Mouse (Mus musculus): ENCODE results near the gene Gm9733. TPM values are rescaled to one million over a fixed set of nuclear protein-coding genes. Genes with fewer than 3 reads are reported as not detected.
"Not testable (repeated sequence)": the region's sequence is repeated elsewhere in the genome, so short reads cannot be mapped to it uniquely, and the experiment has no call there.

Gm9733 gene
- 0.67 and 0.77 TPM in 2 replicates for polyA plus RNA-seq (2015; fragmentation: Nextera tagmentation; extraction: Ambion mirVana)

- no peak within 1 kb of the TSS for H3K4me3 ChIP-seq (replicated peaks; ENCODE audit: low read length)
- no peaks in the 10 kb centered on the region for H3K36me3 ChIP-seq (ENCODE audit: control insufficient read depth, insufficient read depth, low read length)
- no peaks in the 10 kb centered on the region for H3K27me3 ChIP-seq (ENCODE audit: control insufficient read depth, insufficient read depth, low read length)
- H3K9ac ChIP-seq (ENCODE audit: low read length) = no peak within 1 kb of the TSS
- ATAC-seq (ENCODE audit: insufficient read depth, low FRiP score) = no peak
- no peak within 1 kb of the TSS for H3K4me2 ChIP-seq (ENCODE audit: low read depth, low read length)
- H3K4me1 ChIP-seq (ENCODE audit: control insufficient read depth, insufficient read depth, low read length) = no peaks in the 10 kb centered on the region
- no peak within 1 kb of the TSS for H3K27ac ChIP-seq (ENCODE audit: low read length)
- H3K9me3 ChIP-seq (replicated peaks; ENCODE audit: control insufficient read depth, low read length) = no peaks in the 10 kb centered on the region
- WGBS = 81% methylated on average over 3 of the region's 3 CpGs
These were observed at the start of gene Gm9733 for GRCm38 (mm10) chr3:15332063-15332462. Gm9733 (minus strand) TSS chr3:15332302.

GRCm38 (mm10) chr3:15355690-15356089 lies 23.6 kb upstream of the Gm9733 start:
- H3K4me2 ChIP-seq (ENCODE audit: low read depth, low read length); ATAC-seq (ENCODE audit: insufficient read depth, low FRiP score); H3K27me3 ChIP-seq (ENCODE audit: control insufficient read depth, insufficient read depth, low read length); H3K4me3 ChIP-seq (replicated peaks; ENCODE audit: low read length); H3K4me1 ChIP-seq (ENCODE audit: control insufficient read depth, insufficient read depth, low read length); H3K36me3 ChIP-seq (ENCODE audit: control insufficient read depth, insufficient read depth, low read length); H3K9me3 ChIP-seq (replicated peaks; ENCODE audit: control insufficient read depth, low read length); H3K9ac ChIP-seq (ENCODE audit: low read length); H3K27ac ChIP-seq (ENCODE audit: low read length): not testable (repeated sequence)
- 79% methylated on average over 3 of the region's 3 CpGs for WGBS

GRCm38 (mm10) chr3:15350318-15350717 lies 18.2 kb upstream of the Gm9733 start:
- ATAC-seq (ENCODE audit: insufficient read depth, low FRiP score); H3K9ac ChIP-seq (ENCODE audit: low read length); H3K36me3 ChIP-seq (ENCODE audit: control insufficient read depth, insufficient read depth, low read length); H3K4me3 ChIP-seq (replicated peaks; ENCODE audit: low read length); H3K27me3 ChIP-seq (ENCODE audit: control insufficient read depth, insufficient read depth, low read length); H3K4me1 ChIP-seq (ENCODE audit: control insufficient read depth, insufficient read depth, low read length); H3K4me2 ChIP-seq (ENCODE audit: low read depth, low read length); H3K27ac ChIP-seq (ENCODE audit: low read length); H3K9me3 ChIP-seq (replicated peaks; ENCODE audit: control insufficient read depth, low read length): not testable (repeated sequence)
- 87% methylated on average over 1 of the region's 2 CpGs for WGBS

DNA sequence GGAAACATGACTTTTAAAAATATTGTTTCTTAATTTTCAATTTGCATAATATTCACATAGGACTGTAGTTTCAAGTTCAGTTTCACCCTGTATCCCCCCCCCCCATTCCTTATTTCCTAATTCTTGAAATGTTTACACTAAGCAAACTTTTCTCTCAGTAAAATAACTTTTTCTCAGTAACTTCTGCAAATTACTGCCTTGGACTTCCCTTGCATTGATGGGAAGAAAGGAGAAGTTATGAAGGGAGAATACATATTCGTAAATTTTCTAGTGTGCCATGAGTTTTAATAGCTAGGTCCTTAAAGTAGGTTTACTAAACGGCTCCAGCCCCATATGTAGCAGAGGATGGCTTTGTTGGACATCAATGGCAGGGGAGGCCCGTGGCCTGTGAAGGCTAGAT lies 13.5 kb upstream of the Gm9733 start:
- H3K4me2 ChIP-seq (ENCODE audit: low read depth, low read length); ATAC-seq (ENCODE audit: insufficient read depth, low FRiP score); H3K4me1 ChIP-seq (ENCODE audit: control insufficient read depth, insufficient read depth, low read length); H3K27me3 ChIP-seq (ENCODE audit: control insufficient read depth, insufficient read depth, low read length); H3K9ac ChIP-seq (ENCODE audit: low read length); H3K4me3 ChIP-seq (replicated peaks; ENCODE audit: low read length); H3K27ac ChIP-seq (ENCODE audit: low read length); H3K36me3 ChIP-seq (ENCODE audit: control insufficient read depth, insufficient read depth, low read length); H3K9me3 ChIP-seq (replicated peaks; ENCODE audit: control insufficient read depth, low read length): not testable (repeated sequence)
- WGBS = 54% methylated on average over 3 of the region's 3 CpGs

- H3K9ac ChIP-seq (ENCODE audit: low read length) = no peak overlapping the region
- no peaks in the 10 kb centered on the region for H3K36me3 ChIP-seq (ENCODE audit: control insufficient read depth, insufficient read depth, low read length)
- no peak overlapping the region for H3K27ac ChIP-seq (ENCODE audit: low read length)
- no peak overlapping the region for H3K4me2 ChIP-seq (ENCODE audit: low read depth, low read length)
- no peaks in the 10 kb centered on the region for H3K9me3 ChIP-seq (replicated peaks; ENCODE audit: control insufficient read depth, low read length)
- ATAC-seq (ENCODE audit: insufficient read depth, low FRiP score) = no peak
- 57% methylated on average over 1 of the region's 1 CpGs for WGBS
- no peaks in the 10 kb centered on the region for H3K27me3 ChIP-seq (ENCODE audit: control insufficient read depth, insufficient read depth, low read length)
- H3K4me3 ChIP-seq (replicated peaks; ENCODE audit: low read length) = no peak overlapping the region
- H3K4me1 ChIP-seq (ENCODE audit: control insufficient read depth, insufficient read depth, low read length) = no peaks in the 10 kb centered on the region
These were observed 8.2 kb upstream of the Gm9733 start for GRCm38 (mm10) chr3:15340287-15340686.

GRCm38 (mm10) chr3:15334182-15334581 lies 2.1 kb upstream of the Gm9733 start:
- no peak overlapping the region for H3K4me2 ChIP-seq (ENCODE audit: low read depth, low read length)
- H3K4me3 ChIP-seq (replicated peaks; ENCODE audit: low read length) = no peak overlapping the region
- H3K36me3 ChIP-seq (ENCODE audit: control insufficient read depth, insufficient read depth, low read length) = no peaks in the 10 kb centered on the region
- no peaks in the 10 kb centered on the region for H3K9me3 ChIP-seq (replicated peaks; ENCODE audit: control insufficient read depth, low read length)
- 67% methylated on average over 2 of the region's 2 CpGs for WGBS
- no peak overlapping the region for H3K27ac ChIP-seq (ENCODE audit: low read length)
- H3K4me1 ChIP-seq (ENCODE audit: control insufficient read depth, insufficient read depth, low read length) = no peaks in the 10 kb centered on the region
- 0 out of 2 replicates have a peak, but pooled peaks have one; percentile 13 for ATAC-seq (ENCODE audit: insufficient read depth, low FRiP score)
- no peak overlapping the region for H3K9ac ChIP-seq (ENCODE audit: low read length)
- no peaks in the 10 kb centered on the region for H3K27me3 ChIP-seq (ENCODE audit: control insufficient read depth, insufficient read depth, low read length)

- Histone ChIP-seq H3K36me3 (ENCODE audit: control insufficient read depth, insufficient read depth, low read length) (no peaks in the 10 kb centered on the region), H3K27me3 (ENCODE audit: control insufficient read depth, insufficient read depth, low read length) (no peaks in the 10 kb centered on the region), H3K4me3 (replicated peaks; ENCODE audit: low read length) (no peak overlapping the region), H3K9ac (ENCODE audit: low read length) (no peak overlapping the region), H3K4me1 (ENCODE audit: control insufficient read depth, insufficient read depth, low read length) (no peaks in the 10 kb centered on the region), H3K27ac (ENCODE audit: low read length) (no peak overlapping the region), H3K4me2 (ENCODE audit: low read depth, low read length) (no peak overlapping the region), H3K9me3 (replicated peaks; ENCODE audit: control insufficient read depth, low read length) (no peaks in the 10 kb centered on the region)
- WGBS = 68% methylated on average over 3 of the region's 3 CpGs
- no peak for ATAC-seq (ENCODE audit: insufficient read depth, low FRiP score)
These were observed 557 bp downstream of the Gm9733 start for GRCm38 (mm10) chr3:15331545-15331944.

- Histone ChIP-seq H3K9me3 (replicated peaks; ENCODE audit: control insufficient read depth, low read length) (no peaks in the 10 kb centered on the region), H3K4me2 (ENCODE audit: low read depth, low read length) (no peak overlapping the region), H3K9ac (ENCODE audit: low read length) (no peak overlapping the region), H3K27me3 (ENCODE audit: control insufficient read depth, insufficient read depth, low read length) (no peaks in the 10 kb centered on the region), H3K4me3 (replicated peaks; ENCODE audit: low read length) (no peak overlapping the region), H3K27ac (ENCODE audit: low read length) (no peak overlapping the region), H3K36me3 (ENCODE audit: control insufficient read depth, insufficient read depth, low read length) (no peaks in the 10 kb centered on the region), H3K4me1 (ENCODE audit: control insufficient read depth, insufficient read depth, low read length) (no peaks in the 10 kb centered on the region)
- ATAC-seq (ENCODE audit: insufficient read depth, low FRiP score) = no peak
These were observed 2.6 kb downstream of the Gm9733 start for GRCm38 (mm10) chr3:15329549-15329948.

GRCm38 (mm10) chr3:15284424-15285328 lies 47.4 kb downstream of the Gm9733 start:
- Histone ChIP-seq H3K4me1 (ENCODE audit: control insufficient read depth, insufficient read depth, low read length) (no peaks in the 10 kb centered on the region), H3K36me3 (ENCODE audit: control insufficient read depth, insufficient read depth, low read length) (no peaks in the 10 kb centered on the region), H3K4me2 (ENCODE audit: low read depth, low read length) (no peak overlapping the region), H3K9me3 (replicated peaks; ENCODE audit: control insufficient read depth, low read length) (no peaks in the 10 kb centered on the region), H3K27me3 (ENCODE audit: control insufficient read depth, insufficient read depth, low read length) (no peaks in the 10 kb centered on the region), H3K9ac (ENCODE audit: low read length) (no peak overlapping the region), H3K4me3 (replicated peaks; ENCODE audit: low read length) (no peak overlapping the region), H3K27ac (ENCODE audit: low read length) (no peak overlapping the region)
- 82% methylated on average over 6 of the region's 6 CpGs for WGBS
- no peak for ATAC-seq (ENCODE audit: insufficient read depth, low FRiP score)

Data from stomach, embryonic 16.5 days (tissue).